ENCODE assay signal across 33 mouse cellular contexts in the genomic region with DNA sequence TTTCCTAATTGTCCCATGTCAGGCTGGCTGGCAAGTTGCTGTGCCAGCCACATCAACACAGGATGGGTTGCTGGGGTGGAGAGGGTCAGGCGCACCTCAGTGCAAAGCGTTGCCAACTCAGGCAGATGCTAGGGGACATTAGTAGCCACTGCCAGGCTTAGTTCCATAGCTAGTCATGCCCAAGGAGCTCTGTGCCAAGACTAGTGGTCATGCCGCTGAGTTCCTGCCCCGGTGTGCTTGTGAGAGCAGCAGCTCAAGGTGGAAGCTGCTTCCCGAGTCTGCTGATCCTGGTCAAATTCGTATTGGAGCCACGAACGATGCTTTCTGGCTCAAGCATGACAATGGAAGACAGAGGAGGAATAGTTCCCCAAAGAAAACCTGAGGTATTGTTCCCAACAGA.
"Had no signal": no experiment of that assay in that cellular context is flagged by ENCODE, and none has a peak within 500 bp of the region (broad histone marks: within the 10 kb centered on the region; RNA-seq: fewer than 3 reads in every experiment).

No protein-coding gene starts in this region.

- DNase-seq: heart, postnatal 10 days; heart, postnatal 14 days; heart, postnatal 36 days; heart, postnatal 4 days; kidney, adult 11 months; kidney, adult 18-20 months; kidney, adult 2 months; kidney, adult 8-10 months; kidney, adult 9 months; kidney, postnatal 10 days; kidney, postnatal 14 days; kidney, postnatal 36 days; kidney, postnatal 4 days; layer of hippocampus, adult 9-11 months; layer of hippocampus, postnatal 36 days had no signal

- H3K9me3 ChIP-seq: heart, embryonic 12.5 days; heart, embryonic 13.5 days; heart, embryonic 15.5 days; hindbrain, embryonic 10.5 days; hindbrain, embryonic 12.5 days; hindbrain, embryonic 13.5 days; hindbrain, embryonic 15.5 days; intestine, embryonic 15.5 days; kidney, embryonic 15.5 days had no signal

- ATAC-seq: hindbrain, embryonic 16.5 days; hindbrain, postnatal 0 days; inflammation-experienced regulatory T-cells, adult 6 months; intestine, embryonic 15.5 days; intestine, embryonic 16.5 days; intestine, postnatal 0 days had no signal

- H3K4me3 ChIP-seq: heart, embryonic 12.5 days; heart, embryonic 13.5 days; heart, embryonic 15.5 days; hindbrain, embryonic 10.5 days; hindbrain, embryonic 12.5 days; hindbrain, embryonic 13.5 days; hindbrain, embryonic 15.5 days; intestine, embryonic 15.5 days; kidney, embryonic 15.5 days; layer of hippocampus, adult 2 months; left cerebral cortex, adult 2 months had no signal

- H3K27ac ChIP-seq: heart, embryonic 13.5 days; heart, embryonic 15.5 days; hindbrain, embryonic 10.5 days; hindbrain, embryonic 12.5 days; hindbrain, embryonic 13.5 days; hindbrain, embryonic 14.5 days; hindbrain, embryonic 15.5 days; hindbrain, postnatal 0 days; intestine, embryonic 15.5 days; kidney, embryonic 15.5 days; kidney, postnatal 0 days; layer of hippocampus, adult 2 months; left cerebral cortex, adult 2 months had no signal

- H3K4me1 ChIP-seq: heart, embryonic 12.5 days; heart, embryonic 13.5 days; heart, embryonic 15.5 days; hindbrain, embryonic 10.5 days; hindbrain, embryonic 12.5 days; hindbrain, embryonic 13.5 days; hindbrain, embryonic 15.5 days; intestine, embryonic 15.5 days; kidney, embryonic 15.5 days had no signal

- H3K9ac ChIP-seq: heart, embryonic 12.5 days; heart, embryonic 13.5 days; heart, embryonic 15.5 days; hindbrain, embryonic 12.5 days; hindbrain, embryonic 13.5 days; hindbrain, embryonic 14.5 days; hindbrain, embryonic 15.5 days; intestine, embryonic 15.5 days; kidney, embryonic 15.5 days had no signal

- H3K36me3 ChIP-seq: heart, embryonic 12.5 days; heart, embryonic 13.5 days; heart, embryonic 15.5 days; hindbrain, embryonic 10.5 days; hindbrain, embryonic 12.5 days; hindbrain, embryonic 13.5 days; hindbrain, embryonic 15.5 days; intestine, embryonic 15.5 days; kidney, embryonic 15.5 days had no signal

- H3K27me3 ChIP-seq: heart, embryonic 12.5 days; heart, embryonic 13.5 days; heart, embryonic 15.5 days; hindbrain, embryonic 12.5 days; hindbrain, embryonic 13.5 days; hindbrain, embryonic 15.5 days; intestine, embryonic 15.5 days; kidney, embryonic 15.5 days had no signal

- H3K4me2 ChIP-seq: heart, embryonic 12.5 days; heart, embryonic 13.5 days; heart, embryonic 15.5 days; hindbrain, embryonic 12.5 days; hindbrain, embryonic 13.5 days; hindbrain, embryonic 14.5 days; hindbrain, embryonic 15.5 days; intestine, embryonic 15.5 days; kidney, embryonic 15.5 days had no signal
